Mouse (Mus musculus): Measurements from ENCODE around the gene Tcf7l2.

The Tcf7l2 gene

GRCm38 (mm10) chr19:55758158-55758557 lies 16.5 kb downstream of the Tcf7l2 start:
- no peak for DNase-seq

GRCm38 (mm10) chr19:55759006-55759405 lies 17.4 kb downstream of the Tcf7l2 start:
- no peak for DNase-seq

- DNase-seq: no peak
Measured at GRCm38 (mm10) chr19:55761086-55761485, 19.5 kb downstream of the Tcf7l2 start.

- no peak for DNase-seq
Measured at GRCm38 (mm10) chr19:55762187-55762586, 20.6 kb downstream of the Tcf7l2 start.

GRCm38 (mm10) chr19:55765814-55766213 lies 24.2 kb downstream of the Tcf7l2 start:
- DNase-seq: no peak

GRCm38 (mm10) chr19:55767104-55767503 lies 25.5 kb downstream of the Tcf7l2 start:
- no peak for DNase-seq

- DNase-seq: no peak
Measured at GRCm38 (mm10) chr19:55767579-55767978, 26.0 kb downstream of the Tcf7l2 start.

- no peak for DNase-seq
Measured at GRCm38 (mm10) chr19:55768246-55768645, 26.6 kb downstream of the Tcf7l2 start.

GRCm38 (mm10) chr19:55768889-55769288 lies 27.3 kb downstream of the Tcf7l2 start:
- no peak for DNase-seq

GRCm38 (mm10) chr19:55774334-55774733 lies 32.7 kb downstream of the Tcf7l2 start:
- no peak for DNase-seq

- no peak for DNase-seq
Measured at GRCm38 (mm10) chr19:55774824-55775223, 33.2 kb downstream of the Tcf7l2 start.

GRCm38 (mm10) chr19:55779871-55780270 lies 38.3 kb downstream of the Tcf7l2 start:
- DNase-seq: no peak

- DNase-seq: no peak
Measured at GRCm38 (mm10) chr19:55781087-55781486, 39.5 kb downstream of the Tcf7l2 start.

GRCm38 (mm10) chr19:55781681-55782080 lies 40.1 kb downstream of the Tcf7l2 start:
- no peak for DNase-seq

GRCm38 (mm10) chr19:55784796-55785418 lies 43.3 kb downstream of the Tcf7l2 start:
- peak; percentile 66 to 76 for DNase-seq

- no peak for DNase-seq
Measured at GRCm38 (mm10) chr19:55787420-55787819, 45.8 kb downstream of the Tcf7l2 start.

- no peak for DNase-seq
Measured at GRCm38 (mm10) chr19:55788285-55788904, 46.8 kb downstream of the Tcf7l2 start.

GRCm38 (mm10) chr19:55788905-55789295 lies 47.3 kb downstream of the Tcf7l2 start:
- no peak for DNase-seq

GRCm38 (mm10) chr19:55789838-55790237 lies 48.2 kb downstream of the Tcf7l2 start:
- DNase-seq: no peak

GRCm38 (mm10) chr19:55791293-55791692 lies 49.7 kb downstream of the Tcf7l2 start:
- no peak for DNase-seq

- no peak for DNase-seq
Measured at GRCm38 (mm10) chr19:55791886-55792285, 50.3 kb downstream of the Tcf7l2 start.

- no peak for DNase-seq
Measured at GRCm38 (mm10) chr19:55792571-55792970, 51.0 kb downstream of the Tcf7l2 start.

GRCm38 (mm10) chr19:55793029-55793428 lies 51.4 kb downstream of the Tcf7l2 start:
- no peak for DNase-seq

GRCm38 (mm10) chr19:55794194-55794945 lies 52.8 kb downstream of the Tcf7l2 start:
- DNase-seq: no peak
